Mouse (Mus musculus): ENCODE measurements around the gene Tmc8.

GRCm38 (mm10) chr11:117766275-117766674 is 15.6 kb upstream of the Tmc8 start:
- TF ChIP-seq POLR2A (IDR thresholded peaks at IDR 0.05; ENCODE audit: borderline replicate concordance, extremely low read depth, low read depth, low read length) (no peak), CTCF (IDR thresholded peaks at IDR 0.05; ENCODE audit: insufficient read depth, low read length) (no peak)

Measured in lung, adult 2 months (tissue).